Mouse (Mus musculus) kidney, postnatal 0 days (tissue): ENCODE measurements around the gene Flnc. TPM values are rescaled to one million over a fixed set of nuclear protein-coding genes. Genes with fewer than 3 reads are reported as not detected.
"Not testable (repeated sequence)": the region's sequence is repeated elsewhere in the genome, so short reads cannot be mapped to it uniquely, and the experiment has no call there.

ENCODE experiments used
- ATAC-seq: fragments of 200-750 bp; cut with Nextera tagmentation; replicated peaks from 2 replicates; pipeline ENCODE4 v1.8.0; 2017; ENCODE audit warnings: low read depth, moderate number of reproducible peaks, moderate TSS enrichment, moderate library complexity; ENCODE audit not compliant: low FRiP score
- DNase-seq: peaks from one replicate; pipeline ENCODE4 v3.0.0-alpha.2; 2016; ENCODE audit warnings: low spot score
- H3K27ac ChIP-seq: fragments of 300-500 bp; sonication (generic); 2 replicates; pipeline ENCODE4 v1.5.1; 2014; ENCODE audit warnings: mild to moderate bottlenecking
- H3K27me3 ChIP-seq: fragments of 300-500 bp; sonication (generic); 2 replicates; pipeline ENCODE4 v1.6.1; 2014; ENCODE audit warnings: low read length, mixed read lengths; ENCODE audit not compliant: insufficient read depth
- H3K36me3 ChIP-seq: fragments of 300-500 bp; sonication (generic); 2 replicates; pipeline ENCODE4 v1.6.1; 2014; ENCODE audit warnings: low read length, mixed read lengths; ENCODE audit not compliant: insufficient read depth
- H3K4me1 ChIP-seq: fragments of 300-500 bp; sonication (generic); replicated peaks from 2 replicates; pipeline ENCODE4 v1.6.1; 2014; ENCODE audit warnings: antibody characterized with exemption, low read length, mixed read lengths; ENCODE audit not compliant: insufficient read depth
- H3K4me2 ChIP-seq: fragments of 300-500 bp; sonication (generic); 2 replicates; pipeline ENCODE4 v1.6.1; 2014; ENCODE audit warnings: mild to moderate bottlenecking, low read length, moderate library complexity, mixed read lengths
- H3K4me3 ChIP-seq: fragments of 300-500 bp; sonication (generic); replicated peaks from 2 replicates; pipeline ENCODE4 v1.5.1; 2014; ENCODE audit warnings: low read depth, low read length
- H3K9ac ChIP-seq: fragments of 300-500 bp; sonication (generic); 2 replicates; pipeline ENCODE4 v1.6.1; 2014; ENCODE audit warnings: low read depth, low read length
- H3K9me3 ChIP-seq: fragments of 300-500 bp; sonication (generic); replicated peaks from 2 replicates; pipeline ENCODE4 v1.6.1; 2016; ENCODE audit warnings: low read length, inconsistent platforms, mixed read lengths
- CTCF ChIP-seq: IDR thresholded peaks from 2 replicates; pipeline ENCODE4 v1.5.1; 2016; ENCODE audit warnings: antibody characterized with exemption, low read depth, mild to moderate bottlenecking, moderate library complexity
- WGBS: fragments of 180-500 bp; shearing (Covaris S2); extraction: QIAGEN DNeasy Blood & Tissue Kit; methylation state at CpG from one replicate; pipeline ENCODE4 v1.1.7; 2014; 5-methylcytosine and 5-hydroxymethylcytosine counted together
- polyA plus RNA-seq: library from polyadenylated mRNA; unstranded; fragments of >200 nt; fragmentation: Nextera tagmentation; extraction: Ambion mirVana; gene quantifications from 2 replicates; pipeline ENCODE4 v1.2.1, GENCODE M21; 2015

Gene Flnc
- 2.5 and 2.8 TPM in 2 replicates for polyA plus RNA-seq

- WGBS, result 1% methylated on average over 72 of the region's 77 CpGs
- Histone ChIP-seq H3K9me3 (no peaks in the 10 kb centered on the region), H3K36me3 (no peaks in the 10 kb centered on the region), H3K4me3 (peak within 1 kb of the TSS; percentile 47), H3K9ac (peak within 1 kb of the TSS; percentile 62), H3K4me2 (peak within 1 kb of the TSS; percentile 89), H3K27me3 (no peaks in the 10 kb centered on the region), H3K4me1 (peaks cover 31% of the 10 kb centered on the region), H3K27ac (peak within 1 kb of the TSS; percentile 47; the same call in 1 of the 2 replicates)
- no peak for ATAC-seq
- no peak for TF ChIP-seq CTCF
- DNase-seq, result peak; percentile 61
Measured at GRCm38 (mm10) chr6:29433038-29433803, at the start of gene Flnc. Flnc (plus strand) TSS chr6:29433256.

GRCm38 (mm10) chr6:29388052-29388518, 45.0 kb upstream of the Flnc start, which contains the start of gene Opn1sw:
Opn1sw (minus strand) TSS chr6:29388468.
- Histone ChIP-seq H3K9me3 (no peaks in the 10 kb centered on the region), H3K36me3 (no peaks in the 10 kb centered on the region), H3K4me2 (peak within 1 kb of the TSS; percentile 38), H3K27me3 (no peaks in the 10 kb centered on the region), H3K4me3 (peak within 1 kb of the TSS; percentile 27), H3K9ac (no peak within 1 kb of the TSS), H3K27ac (no peak within 1 kb of the TSS), H3K4me1 (0 out of 2 replicates have a peak, but pooled peaks cover 5% of the 10 kb centered on the region)
- no peak for TF ChIP-seq CTCF
- DNase-seq (peak; percentile 54), ATAC-seq (peak; percentile 72)
- WGBS, result 3% methylated on average over 12 of the region's 12 CpGs

GRCm38 (mm10) chr6:29388606-29389080, 44.4 kb upstream of the Flnc start:
- H3K4me2 ChIP-seq, result peak overlapping the region; percentile 38; the same call in 1 of the 2 replicates
- no peaks in the 10 kb centered on the region for H3K36me3 ChIP-seq
- no peaks in the 10 kb centered on the region for H3K9me3 ChIP-seq
- no peaks in the 10 kb centered on the region for H3K27me3 ChIP-seq
- 7% methylated on average over 11 of the region's 11 CpGs for WGBS
- H3K4me3 ChIP-seq, result peak overlapping the region; percentile 27; the same call in 1 of the 2 replicates
- H3K27ac ChIP-seq, result no peak overlapping the region
- no peak overlapping the region for H3K9ac ChIP-seq
- 0 out of 2 replicates have a peak, but pooled peaks cover 5% of the 10 kb centered on the region for H3K4me1 ChIP-seq
- ATAC-seq (peak; percentile 84), DNase-seq (peak; percentile 90)
- no peak for TF ChIP-seq CTCF

- Histone ChIP-seq H3K36me3 (no peaks in the 10 kb centered on the region), H3K27me3 (no peaks in the 10 kb centered on the region), H3K27ac (no peak overlapping the region), H3K9me3 (no peaks in the 10 kb centered on the region), H3K9ac (no peak overlapping the region), H3K4me1 (0 out of 2 replicates have a peak, but pooled peaks cover 5% of the 10 kb centered on the region), H3K4me3 (no peak overlapping the region), H3K4me2 (no peak overlapping the region)
- WGBS, result 53% methylated on average over 9 of the region's 9 CpGs
- no peak for DNase-seq
- TF ChIP-seq CTCF, result no peak
- ATAC-seq, result no peak
Measured at GRCm38 (mm10) chr6:29389425-29389824, 43.6 kb upstream of the Flnc start.

- not testable (repeated sequence) for ATAC-seq, H3K9ac ChIP-seq, H3K36me3 ChIP-seq, H3K4me3 ChIP-seq, H3K27ac ChIP-seq, DNase-seq, H3K4me2 ChIP-seq, H3K4me1 ChIP-seq, H3K9me3 ChIP-seq, H3K27me3 ChIP-seq
- WGBS, result 76% methylated on average over 1 of the region's 1 CpGs
Measured at GRCm38 (mm10) chr6:29390500-29390899, 42.6 kb upstream of the Flnc start.

- WGBS, result 75% methylated on average over 8 of the region's 8 CpGs
Measured at GRCm38 (mm10) chr6:29391241-29391640, 41.8 kb upstream of the Flnc start.

More at GRCm38 (mm10) chr6:29391241-29391640, 41.8 kb upstream of the Flnc start:
- H3K4me1 ChIP-seq, H3K9ac ChIP-seq, H3K27ac ChIP-seq, DNase-seq, H3K36me3 ChIP-seq, ATAC-seq, H3K4me3 ChIP-seq, H3K27me3 ChIP-seq, H3K4me2 ChIP-seq, H3K9me3 ChIP-seq: not testable (repeated sequence)
